In genomic region chr9:34995660-34996378, GRCm38 (mm10) we compare ENCODE assay signal across 8 mouse cellular contexts.
DNase-seq lines count a peak whose midpoint lies in the region; ATAC-seq and TF ChIP-seq lines count a peak whose summit lies in the region.

No protein-coding gene starts in this region.

- no peaks in the 10 kb centered on the region for H3K9me3 ChIP-seq in midbrain, postnatal 0 days (ENCODE audit: low read length)
- H3K9me3 ChIP-seq in intestine, embryonic 15.5 days: no peaks in the 10 kb centered on the region

- no peak overlapping the region for H3K4me2 ChIP-seq in midbrain, postnatal 0 days (ENCODE audit: low read depth, low read length, poor library complexity, severe bottlenecking)
- H3K4me2 ChIP-seq in intestine, embryonic 15.5 days (replicated peaks): no peak overlapping the region

- no peaks in the 10 kb centered on the region for H3K27me3 ChIP-seq in midbrain, postnatal 0 days (ENCODE audit: insufficient read depth, low read length)
- peaks cover 53% of the 10 kb centered on the region for H3K27me3 ChIP-seq in intestine, embryonic 15.5 days (replicated peaks)

- DNase-seq in cerebellum, adult 9-11 months: peak; percentile 46
- no peak for DNase-seq in cerebellum, adult 11 months
- DNase-seq in brain, embryonic 14.5 days (ENCODE audit: low read depth): peak; percentile 84
- peak; percentile 52 for DNase-seq in midbrain, postnatal 0 days (ENCODE audit: low spot score)
- no peak for DNase-seq in thymus, postnatal 0 days (ENCODE audit: low spot score)

- no peaks in the 10 kb centered on the region for H3K36me3 ChIP-seq in midbrain, postnatal 0 days (ENCODE audit: insufficient read depth, low read length)
- no peaks in the 10 kb centered on the region for H3K36me3 ChIP-seq in intestine, embryonic 15.5 days

- H3K9ac ChIP-seq in midbrain, postnatal 0 days (replicated peaks; ENCODE audit: low read length, poor library complexity, severe bottlenecking): no peak overlapping the region
- no peak overlapping the region for H3K9ac ChIP-seq in intestine, embryonic 15.5 days

- no peak for TF ChIP-seq CTCF in brain, embryonic 14.5 days (IDR thresholded peaks at IDR 0.05; ENCODE audit: borderline replicate concordance, extremely low read depth, insufficient read depth, insufficient read length)
- no peak for TF ChIP-seq CTCF in midbrain, postnatal 0 days (IDR thresholded peaks at IDR 0.05)

- H3K4me3 ChIP-seq in midbrain, postnatal 0 days (ENCODE audit: low read depth, low read length): no peak overlapping the region
- no peak overlapping the region for H3K4me3 ChIP-seq in intestine, embryonic 15.5 days (replicated peaks)

- no peaks in the 10 kb centered on the region for H3K4me1 ChIP-seq in midbrain, postnatal 0 days (ENCODE audit: insufficient read depth, low read length)
- H3K4me1 ChIP-seq in intestine, embryonic 15.5 days (replicated peaks): 0 out of 2 replicates have a peak, but pooled peaks cover 7% of the 10 kb centered on the region

- peak; percentile 85 for ATAC-seq in inflammation-experienced regulatory T-cells, adult 6 months
- ATAC-seq in midbrain, postnatal 0 days (ENCODE audit: low FRiP score): peak; percentile 75
- ATAC-seq in megakaryocyte-erythroid progenitor cell, adult 5-6 weeks (replicated peaks; ENCODE audit: low FRiP score, low TSS enrichment, poor library complexity, severe bottlenecking): no peak
- ATAC-seq in intestine, embryonic 15.5 days: no peak

- no peak for TF ChIP-seq POLR2A in brain, embryonic 14.5 days (IDR thresholded peaks at IDR 0.05; ENCODE audit: borderline replicate concordance, extremely low read depth, insufficient read depth, insufficient read length, poor library complexity, severe bottlenecking)

- H3K27ac ChIP-seq in midbrain, postnatal 0 days (ENCODE audit: low read depth, low read length): peak overlapping the region; percentile 51; the same call in 1 of the 2 replicates
- H3K27ac ChIP-seq in intestine, embryonic 15.5 days: no peak overlapping the region

- 39% methylated on average over 15 of the region's 15 CpGs for WGBS in midbrain, postnatal 0 days
- WGBS in intestine, embryonic 15.5 days: 69% methylated on average over 15 of the region's 15 CpGs

Comparison
In these comparisons a context has a peak if more than half of its experiments do, and no peak if none do; other contexts are left out.
1. DNase-seq: peak in cerebellum, adult 9-11 months (single experiment), brain, embryonic 14.5 days (single experiment) and midbrain, postnatal 0 days (single experiment); none in cerebellum, adult 11 months (single experiment) and thymus, postnatal 0 days (single experiment).
2. ATAC-seq: peak in inflammation-experienced regulatory T-cells, adult 6 months (single experiment) and midbrain, postnatal 0 days (single experiment); none in megakaryocyte-erythroid progenitor cell, adult 5-6 weeks (single experiment) and intestine, embryonic 15.5 days (single experiment).